Mouse (Mus musculus): ENCODE measurements around the gene Vps37b.

Gene Vps37b

GRCm38 (mm10) chr5:124001274-124001673 lies 30.8 kb downstream of the Vps37b start:
- DNase-seq (ENCODE audit: low spot score), result no peak

- DNase-seq (ENCODE audit: low spot score), result peak; percentile 87
Measured at GRCm38 (mm10) chr5:124000824-124001223, 31.2 kb downstream of the Vps37b start.

DNA sequence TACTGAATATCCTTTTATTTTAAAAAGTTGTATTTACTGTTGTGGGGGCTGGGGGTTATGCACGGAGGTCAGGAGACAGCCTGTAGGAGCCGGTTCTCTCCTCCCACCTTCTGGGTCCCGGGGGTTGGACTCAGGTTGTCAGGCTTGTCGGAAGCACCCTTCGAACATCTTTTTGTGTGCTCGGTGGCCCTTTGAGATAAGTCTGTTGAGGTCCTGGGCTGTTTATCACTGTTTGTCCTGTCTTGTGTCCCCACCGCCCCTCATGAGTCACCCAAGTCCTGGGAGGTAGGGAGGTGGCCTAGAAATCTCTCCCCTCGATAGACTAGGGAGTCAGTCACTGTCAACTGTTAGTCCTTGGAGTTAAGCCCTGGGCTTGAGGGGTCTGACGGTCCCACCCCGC lies 33.7 kb downstream of the Vps37b start:
- no peak for DNase-seq (ENCODE audit: low spot score)

DNA sequence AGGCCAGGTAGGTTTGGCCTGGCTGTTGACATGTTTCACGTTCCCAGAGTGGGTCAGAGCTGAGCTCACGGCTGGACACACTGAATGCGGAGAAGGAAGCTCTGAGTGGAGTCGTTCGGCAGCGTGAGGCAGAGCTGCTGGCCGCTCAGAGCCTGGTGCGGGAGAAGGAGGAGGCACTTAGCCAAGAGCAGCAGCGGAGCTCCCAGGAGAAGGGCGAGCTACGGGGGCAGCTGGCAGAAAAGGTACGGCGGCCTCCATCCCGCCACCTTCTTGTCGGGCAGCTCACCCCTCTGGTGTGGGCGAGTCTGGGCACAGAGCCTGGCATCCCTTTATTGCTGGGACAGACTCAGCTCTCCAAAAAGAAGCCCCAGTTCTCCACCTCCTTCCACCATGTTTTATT lies 34.3 kb downstream of the Vps37b start:
- DNase-seq (ENCODE audit: low spot score), result no peak

- DNase-seq (ENCODE audit: low spot score), result no peak
Measured at GRCm38 (mm10) chr5:123997211-123997751, 34.8 kb downstream of the Vps37b start.

DNA sequence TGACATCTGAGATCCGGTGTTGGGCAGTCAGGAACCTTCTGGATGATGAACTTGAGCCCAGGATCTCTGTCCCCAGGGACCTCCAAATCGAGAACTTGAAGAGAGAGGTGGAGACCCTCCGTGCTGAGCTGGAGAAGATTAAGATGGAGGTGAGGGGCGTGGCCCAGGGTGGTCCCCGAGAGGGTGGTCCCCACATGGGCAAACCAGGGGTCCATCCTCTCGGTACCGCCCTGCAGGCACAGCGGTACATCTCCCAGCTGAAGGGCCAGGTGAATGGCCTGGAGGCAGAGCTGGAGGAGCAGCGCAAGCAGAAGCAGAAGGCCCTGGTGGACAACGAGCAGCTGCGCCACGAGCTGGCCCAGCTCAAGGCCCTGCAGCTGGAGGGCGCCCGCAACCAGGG lies 35.4 kb downstream of the Vps37b start:
- no peak for DNase-seq (ENCODE audit: low spot score)

DNA sequence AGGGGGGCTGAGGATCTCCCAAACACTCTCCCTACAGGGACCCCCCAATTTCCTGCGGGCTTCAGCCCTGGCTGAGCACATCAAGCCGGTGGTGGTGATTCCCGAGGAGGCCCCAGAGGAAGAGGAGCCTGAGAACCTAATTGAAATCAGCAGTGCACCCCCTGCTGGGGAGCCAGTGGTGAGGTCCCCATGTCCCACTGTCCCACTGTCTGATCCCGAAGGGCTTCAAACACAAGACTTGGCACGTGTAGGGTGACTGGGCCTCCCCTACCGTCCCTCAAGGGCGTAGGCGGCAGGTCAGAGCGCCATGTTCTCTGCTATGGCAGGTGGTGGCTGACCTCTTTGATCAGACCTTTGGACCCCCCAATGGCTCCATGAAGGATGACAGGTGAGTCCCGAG lies 35.9 kb downstream of the Vps37b start:
- no peak for DNase-seq (ENCODE audit: low spot score)

DNA sequence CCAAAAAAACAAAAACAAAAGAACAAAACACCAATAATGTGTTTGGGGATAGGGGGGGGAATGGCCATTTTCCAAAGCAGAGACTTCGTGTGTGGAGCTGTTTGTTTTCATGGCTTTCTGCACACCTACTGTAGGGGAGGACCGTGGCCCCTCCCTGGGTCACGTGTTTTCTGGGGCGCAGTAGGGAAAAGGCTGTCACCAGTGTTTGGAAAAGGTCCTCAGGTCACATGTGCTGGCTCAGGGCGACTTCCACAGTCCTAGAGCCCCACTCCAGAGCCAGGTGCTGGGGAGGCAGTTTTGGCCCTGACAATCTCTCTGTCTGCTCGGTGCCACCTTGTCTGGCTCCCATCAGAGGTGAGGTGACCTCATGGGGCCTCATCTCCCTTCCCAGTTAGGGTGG lies 36.7 kb downstream of the Vps37b start:
- DNase-seq (ENCODE audit: low spot score), result no peak

GRCm38 (mm10) chr5:123994468-123994867 lies 37.6 kb downstream of the Vps37b start:
- DNase-seq (ENCODE audit: low spot score), result no peak

DNA sequence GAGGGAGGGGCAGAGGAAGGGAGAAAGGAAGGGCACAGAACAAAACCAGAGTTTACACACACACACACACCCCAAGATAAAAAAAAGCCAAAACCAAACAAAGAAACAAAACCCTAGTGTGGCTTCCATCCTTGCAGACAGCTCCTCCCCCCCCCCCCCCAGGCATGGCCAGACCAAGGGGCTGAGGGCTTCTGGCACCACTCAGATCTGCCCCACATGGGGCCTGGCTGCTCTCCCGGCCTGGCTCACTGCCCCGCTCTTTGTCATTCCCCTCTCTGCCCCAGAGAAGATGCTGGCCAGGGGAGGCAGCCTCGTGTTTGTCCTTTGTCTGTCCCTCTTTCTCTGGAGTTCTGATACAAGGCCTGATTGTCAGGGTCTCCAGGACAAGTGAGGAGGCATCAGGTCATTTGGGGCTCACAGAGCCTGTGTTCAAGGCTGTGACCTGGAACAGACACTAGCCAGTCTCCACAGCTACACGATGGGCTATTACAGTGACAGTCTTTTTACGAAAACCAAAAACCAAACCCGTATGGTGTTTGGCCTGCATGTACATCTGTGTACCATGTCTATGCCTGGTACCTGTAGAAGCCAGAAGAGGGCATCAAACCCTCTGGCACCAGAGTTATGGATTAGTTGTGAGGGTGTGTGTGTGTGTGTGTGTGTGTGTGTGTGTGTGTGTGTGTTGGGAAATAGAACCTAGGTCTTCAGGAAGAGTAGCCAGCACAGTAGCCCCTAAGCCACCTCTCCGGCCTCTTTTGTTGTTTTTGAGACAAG lies 38.6 kb downstream of the Vps37b start:
- DNase-seq (ENCODE audit: low spot score), result no peak

GRCm38 (mm10) chr5:123992794-123993193 lies 39.3 kb downstream of the Vps37b start:
- DNase-seq (ENCODE audit: low spot score), result peak; percentile 80

DNA sequence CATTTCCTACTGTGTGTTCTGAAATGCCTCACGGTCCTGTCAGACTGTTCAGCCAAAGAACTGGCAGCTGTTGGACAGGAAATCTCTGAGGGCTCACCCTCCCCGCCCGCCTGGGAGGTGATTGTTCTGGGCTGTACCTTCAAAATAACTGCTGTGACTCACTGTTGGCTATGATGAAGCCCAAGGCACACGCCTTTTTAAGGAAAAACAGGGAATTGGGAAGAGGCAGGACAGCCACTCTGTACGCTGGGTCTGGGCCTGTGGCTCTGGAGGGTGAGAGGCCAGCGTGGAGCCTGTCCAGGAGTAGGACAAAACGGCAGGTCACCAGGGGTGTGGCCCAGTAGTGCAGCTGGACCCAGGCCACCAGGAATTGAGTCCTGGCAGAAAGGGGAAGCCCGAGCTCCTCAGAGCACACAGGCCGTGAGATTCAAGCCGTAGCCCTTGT lies 39.9 kb downstream of the Vps37b start:
- DNase-seq (ENCODE audit: low spot score), result peak; percentile 46

GRCm38 (mm10) chr5:123991321-123991720 lies 40.7 kb downstream of the Vps37b start:
- no peak for DNase-seq (ENCODE audit: low spot score)

DNA sequence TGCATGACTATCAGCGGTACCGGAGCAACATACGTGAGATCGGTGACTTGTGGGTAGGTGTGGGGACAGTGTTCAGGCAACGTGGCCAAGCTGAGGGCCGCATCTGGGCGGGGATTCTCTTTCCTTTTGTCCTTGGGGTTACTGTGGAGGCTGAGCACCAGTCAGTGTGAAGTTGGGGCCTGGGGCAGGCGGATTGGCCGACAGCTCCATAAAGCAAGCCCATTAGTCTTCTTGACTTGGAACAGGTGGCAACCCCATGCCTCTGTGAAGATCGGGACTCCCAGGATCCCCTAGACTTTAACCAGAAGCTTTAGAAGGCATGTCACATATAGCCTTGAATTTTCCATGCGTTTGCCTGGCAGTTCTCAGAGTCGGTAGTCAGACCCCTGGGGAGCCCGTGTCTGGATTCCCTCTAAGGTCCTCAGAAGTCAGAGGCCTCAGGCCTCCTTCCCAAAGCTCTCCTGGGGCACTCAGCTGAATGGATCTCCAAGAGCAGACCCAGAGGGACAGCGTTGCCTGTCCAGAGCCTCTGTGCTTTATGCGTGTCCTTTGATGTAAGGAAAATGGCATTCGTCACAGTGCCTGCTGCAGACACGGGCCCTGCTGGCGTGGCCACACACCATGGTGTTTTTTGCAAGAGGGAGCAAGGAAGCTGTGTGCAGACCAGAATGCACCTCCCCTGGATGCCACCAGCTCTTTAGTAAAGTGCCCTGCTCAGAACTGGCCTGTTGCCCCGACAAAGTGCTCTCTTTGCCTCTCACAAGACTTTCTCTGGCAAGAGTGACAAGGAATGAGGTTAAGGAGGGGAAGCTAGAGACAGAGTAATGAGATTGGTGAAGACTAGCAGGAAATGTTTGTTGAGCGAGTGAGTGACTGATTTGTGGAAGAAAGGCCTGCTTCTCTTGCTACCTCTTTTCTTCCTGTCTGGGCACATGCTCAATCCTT lies 41.9 kb downstream of the Vps37b start:
- DNase-seq (ENCODE audit: low spot score), result no peak

DNA sequence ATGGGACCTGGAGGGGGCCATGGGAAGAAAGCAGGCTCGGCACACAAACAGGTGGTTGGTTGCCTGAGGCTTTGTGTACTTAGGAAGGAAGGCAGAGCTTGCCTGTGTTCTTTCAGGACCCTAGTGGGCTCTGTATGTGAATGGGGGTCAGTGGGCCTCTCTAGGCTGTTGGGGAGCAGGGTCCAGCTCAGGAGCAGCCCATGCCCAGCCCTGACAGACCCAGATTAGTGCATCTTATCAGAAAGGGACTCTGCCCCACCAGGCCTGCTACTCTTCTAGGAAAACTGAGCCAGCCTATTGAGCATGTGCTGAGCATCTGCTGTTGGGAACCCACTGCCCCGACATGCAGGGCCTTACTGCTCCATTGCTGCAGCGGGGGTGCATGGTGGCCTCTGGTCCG lies 44.6 kb downstream of the Vps37b start:
- no peak for DNase-seq (ENCODE audit: low spot score)

GRCm38 (mm10) chr5:123986925-123987324 lies 45.1 kb downstream of the Vps37b start:
- DNase-seq (ENCODE audit: low spot score), result no peak

DNA sequence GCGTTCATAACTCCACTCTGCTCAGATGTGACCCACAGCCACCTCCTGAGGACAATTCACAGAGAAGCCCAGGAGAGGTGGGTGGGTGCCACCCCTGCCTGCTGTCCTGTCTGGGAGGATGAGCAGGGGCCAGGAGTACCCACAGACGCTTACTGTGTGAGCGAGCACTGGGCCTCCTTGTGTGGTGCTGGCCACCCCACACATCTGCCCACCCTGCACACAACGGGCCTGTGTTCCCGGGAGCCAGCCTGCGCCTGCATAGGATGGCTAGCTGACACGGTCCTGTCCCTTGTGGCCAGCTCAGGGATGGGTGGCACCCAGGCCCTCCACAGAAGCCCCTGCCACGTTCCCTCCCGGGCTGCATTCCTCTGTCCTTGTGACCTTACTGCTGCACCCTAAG lies 46.6 kb downstream of the Vps37b start:
- no peak for DNase-seq (ENCODE audit: low spot score)

DNA sequence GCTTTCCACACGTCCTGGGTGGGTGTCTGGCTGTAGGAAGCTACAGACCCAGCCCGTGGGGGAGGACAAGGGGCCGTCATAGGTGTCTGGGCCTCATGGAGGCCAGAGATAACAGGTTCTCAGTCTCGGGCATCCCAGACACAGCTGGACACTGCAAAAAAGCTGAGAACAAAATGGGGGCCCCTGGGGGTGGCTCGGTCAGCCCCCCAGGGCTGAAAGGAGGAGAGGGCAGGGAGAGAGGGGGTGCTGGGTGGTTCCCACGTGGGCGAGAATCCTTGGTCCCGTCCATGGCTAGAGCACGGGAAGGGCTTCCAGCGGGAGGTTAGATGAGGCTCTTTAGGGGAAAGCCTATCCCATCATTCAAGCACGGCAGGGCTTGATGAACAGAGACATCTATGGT lies 49.2 kb downstream of the Vps37b start:
- no peak for DNase-seq (ENCODE audit: low spot score)

DNA sequence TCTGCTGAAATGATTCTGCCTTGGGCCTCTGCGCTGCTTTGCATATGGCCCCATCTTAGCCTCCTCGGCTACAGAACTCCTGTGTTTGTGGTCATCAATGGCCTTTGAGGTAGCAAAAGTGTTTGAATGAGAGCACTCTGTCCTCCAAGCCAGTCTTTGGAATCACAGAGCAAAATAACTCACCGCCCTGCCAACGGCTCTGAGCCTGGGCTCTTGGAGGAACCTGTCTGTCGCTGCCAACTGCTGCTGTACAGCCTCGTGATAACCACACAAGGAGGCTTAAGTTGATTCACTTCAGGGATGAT lies 50.9 kb downstream of the Vps37b start:
- DNase-seq (ENCODE audit: low spot score), result no peak

DNA sequence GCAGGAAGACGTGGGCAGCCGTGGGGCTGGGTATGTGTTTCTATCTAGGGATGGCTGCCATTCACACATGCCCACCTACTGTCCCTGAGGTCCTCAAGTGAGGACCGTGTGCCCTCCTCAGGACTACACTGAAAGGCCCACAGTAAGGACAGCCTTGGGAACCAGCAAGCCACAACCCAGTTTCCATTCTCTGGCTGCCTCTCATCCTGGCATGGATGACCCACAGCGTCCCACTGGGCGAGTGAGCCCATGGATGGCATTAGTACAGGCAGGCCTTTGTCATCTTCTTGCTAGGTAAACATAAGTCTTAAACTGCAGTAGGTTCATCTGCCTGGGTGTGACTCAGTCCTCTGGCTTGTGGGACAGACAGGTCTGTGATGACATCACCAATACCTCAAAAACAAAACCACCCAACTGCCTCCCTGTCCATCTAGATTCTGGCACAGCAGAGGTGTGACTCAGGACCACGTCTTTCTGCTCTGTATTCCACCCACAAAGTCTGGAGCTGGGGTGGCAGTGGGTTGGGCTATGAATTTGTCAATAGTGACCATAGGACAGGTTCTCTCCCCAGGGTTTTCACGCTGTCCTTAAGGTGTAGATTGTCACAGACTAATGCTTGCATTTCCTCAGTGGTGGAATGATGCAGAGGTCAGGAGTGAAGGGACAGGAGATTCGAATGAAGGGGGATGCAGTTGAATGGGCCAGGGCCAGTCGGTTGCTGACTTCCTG lies 51.4 kb downstream of the Vps37b start:
- DNase-seq (ENCODE audit: low spot score), result no peak

DNA sequence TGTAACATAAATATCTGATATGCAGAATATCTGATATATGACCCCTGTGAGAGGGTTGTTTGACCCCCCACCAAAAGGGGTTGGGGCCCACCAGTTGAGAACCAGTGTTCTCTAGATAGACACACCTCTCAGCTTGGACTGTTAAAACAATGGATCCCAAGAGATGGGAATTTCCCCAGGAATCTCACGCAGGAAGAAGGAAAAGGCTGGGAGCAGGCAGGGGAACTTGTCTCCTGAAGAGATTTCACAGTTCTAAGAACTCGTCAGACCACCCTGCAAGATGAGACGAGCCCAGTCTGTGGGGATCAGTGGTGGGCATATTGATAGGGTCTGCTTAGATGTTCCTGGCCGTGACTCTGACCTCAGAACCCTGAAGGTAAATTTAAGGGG lies 52.1 kb downstream of the Vps37b start:
- DNase-seq (ENCODE audit: low spot score), result no peak

DNA sequence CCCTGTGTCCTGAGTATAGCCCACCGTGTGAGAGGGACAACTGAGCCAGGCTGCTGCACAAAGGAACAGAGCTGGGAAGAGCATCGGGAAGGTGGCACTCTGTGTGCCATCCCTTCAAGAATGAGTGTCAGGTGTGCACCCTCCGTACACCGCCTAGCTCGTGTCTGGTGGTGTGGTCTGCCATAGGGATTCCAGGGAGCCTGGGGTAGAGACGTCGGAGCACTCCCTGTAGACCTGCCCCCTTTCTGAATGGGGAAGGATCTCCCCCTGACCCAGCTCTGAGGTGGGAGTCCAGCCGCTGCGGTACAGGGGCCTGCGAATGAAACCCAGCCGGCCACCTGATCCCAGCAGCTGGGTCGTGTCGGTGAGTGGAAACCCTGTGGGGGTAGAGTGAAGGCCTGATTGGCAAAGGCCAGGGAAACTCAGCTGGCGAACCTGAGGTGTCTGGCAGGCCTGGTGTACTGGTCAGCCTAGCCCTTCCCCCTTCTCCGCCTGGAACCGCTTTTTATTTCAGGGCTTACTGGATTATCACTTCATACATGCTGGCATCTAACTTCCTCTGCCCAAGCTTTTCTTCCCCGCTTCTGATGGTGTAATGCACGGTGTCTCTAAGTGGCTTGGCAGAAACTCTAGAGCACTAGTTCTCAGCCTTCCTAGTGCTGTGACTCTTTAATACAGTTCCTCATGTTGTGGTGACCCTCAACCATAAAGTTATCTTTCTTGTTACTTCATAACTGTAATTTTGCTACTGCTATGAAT lies 52.7 kb downstream of the Vps37b start:
- DNase-seq (ENCODE audit: low spot score), result no peak

All from urinary bladder, postnatal 25 days (tissue).